Mouse (Mus musculus) E14TG2a.4 (cell line): Measurements from ENCODE around the gene Hc.

ENCODE experiments used
- CTCF ChIP-seq: conservative IDR thresholded peaks from 2 replicates; pipeline ENCODE4 v1.5.1; 2014; ENCODE audit warnings: low read length
- POU5F1 ChIP-seq: IDR thresholded peaks from 2 replicates; pipeline ENCODE4 v1.6.1; 2014; ENCODE audit warnings: low read length, borderline replicate concordance

DNA sequence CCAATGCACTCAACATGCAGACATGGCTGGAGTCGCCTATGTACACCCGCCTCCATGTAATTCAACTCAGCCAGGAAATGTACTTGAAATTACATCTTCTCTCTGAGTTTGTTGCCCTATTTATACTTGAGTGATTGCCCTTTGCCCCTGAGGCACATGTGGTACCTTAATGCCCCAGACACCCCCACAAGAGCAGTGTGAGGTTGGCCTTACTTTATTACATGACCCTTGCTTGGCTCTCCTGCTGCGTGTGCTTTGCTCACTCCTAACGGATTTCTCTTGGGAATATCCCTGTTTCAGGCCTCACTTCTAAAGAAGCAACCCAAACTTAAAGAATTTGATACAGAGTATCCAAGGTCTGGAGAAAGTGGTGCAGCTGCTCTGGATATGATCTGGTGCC is 9.0 kb upstream of the Hc start:
- no peak for TF ChIP-seq CTCF
- TF ChIP-seq POU5F1, result no peak
